Mouse (Mus musculus) lung, postnatal 0 days (tissue): ENCODE data around the gene Mt3. TPM values are rescaled to one million over a fixed set of nuclear protein-coding genes. Genes with fewer than 3 reads are reported as not detected.
"Not testable (repeated sequence)": the region's sequence is repeated elsewhere in the genome, so short reads cannot be mapped to it uniquely, and the experiment has no call there.

ENCODE experiments used
- ATAC-seq: fragments of 200-750 bp; cut with Nextera tagmentation; 2 replicates; pipeline ENCODE4 v1.8.0; 2017; ENCODE audit warnings: moderate library complexity
- DNase-seq: peaks from one replicate; pipeline ENCODE4 v3.0.0-alpha.2; 2016; ENCODE audit warnings: low spot score
- H3K27ac ChIP-seq: fragments of 300-500 bp; sonication (generic); 2 replicates; pipeline ENCODE4 v1.5.1; 2014; ENCODE audit warnings: antibody characterized with exemption, mild to moderate bottlenecking, low read length, mixed read lengths
- H3K27me3 ChIP-seq: fragments of 300-500 bp; sonication (generic); replicated peaks from 2 replicates; pipeline ENCODE4 v1.6.1; 2014; ENCODE audit warnings: low read length, mixed read lengths; ENCODE audit not compliant: insufficient read depth
- H3K36me3 ChIP-seq: fragments of 300-500 bp; sonication (generic); 2 replicates; pipeline ENCODE4 v1.6.1; 2014; ENCODE audit warnings: low read length, mixed read lengths; ENCODE audit not compliant: insufficient read depth
- H3K4me1 ChIP-seq: fragments of 300-500 bp; sonication (generic); 2 replicates; pipeline ENCODE4 v1.6.1; 2014; ENCODE audit warnings: antibody characterized with exemption, low read depth, low read length, mixed read lengths; ENCODE audit not compliant: insufficient read depth
- H3K4me2 ChIP-seq: fragments of 300-500 bp; sonication (generic); replicated peaks from 2 replicates; pipeline ENCODE4 v1.6.1; 2014; ENCODE audit warnings: low read depth, mild to moderate bottlenecking, low read length, moderate library complexity, mixed read lengths
- H3K4me3 ChIP-seq: fragments of 300-500 bp; sonication (generic); 2 replicates; pipeline ENCODE4 v1.5.1; 2014; ENCODE audit warnings: low read depth, low read length
- H3K9ac ChIP-seq: fragments of 300-500 bp; sonication (generic); replicated peaks from 2 replicates; pipeline ENCODE4 v1.6.1; 2014; ENCODE audit warnings: low read depth, mild to moderate bottlenecking
- H3K9me3 ChIP-seq: fragments of 300-500 bp; sonication (generic); 2 replicates; pipeline ENCODE4 v1.6.1; 2016; ENCODE audit warnings: low read length, mixed read lengths
- CTCF ChIP-seq: IDR thresholded peaks from 2 replicates; pipeline ENCODE4 v1.5.1; 2016; ENCODE audit warnings: antibody characterized with exemption, mild to moderate bottlenecking
- EP300 ChIP-seq: IDR thresholded peaks from 2 replicates; pipeline ENCODE4 v1.6.1; 2016; ENCODE audit warnings: antibody characterized with exemption, mild to moderate bottlenecking, control low read depth
- WGBS: fragments of 180-500 bp; shearing (Covaris S2); extraction: QIAGEN DNeasy Blood & Tissue Kit; methylation state at CpG from one replicate; pipeline ENCODE4 v1.1.7; 2014; 5-methylcytosine and 5-hydroxymethylcytosine counted together
- polyA plus RNA-seq: library from polyadenylated mRNA; unstranded; fragments of >200 nt; fragmentation: Nextera tagmentation; extraction: Ambion mirVana; gene quantifications from 2 replicates; pipeline ENCODE4 v1.2.1, GENCODE M21; 2015

Mt3 gene
- polyA plus RNA-seq, 1 experiment from 2014 or later = 2.6 TPM

GRCm38 (mm10) chr8:94140266-94140795, 12.1 kb upstream of the Mt3 start:
- Histone ChIP-seq H3K9me3 (no peaks in the 10 kb centered on the region), H3K27ac (no peak overlapping the region), H3K4me3 (no peak overlapping the region), H3K27me3 (no peaks in the 10 kb centered on the region), H3K4me1 (no peaks in the 10 kb centered on the region), H3K4me2 (no peak overlapping the region), H3K36me3 (no peaks in the 10 kb centered on the region), H3K9ac (no peak overlapping the region)
- ATAC-seq = no peak
- WGBS = 73% methylated on average over 4 of the region's 4 CpGs
- TF ChIP-seq CTCF = no peak
- TF ChIP-seq EP300 = no peak
- DNase-seq = no peak

- H3K9ac ChIP-seq = no peak overlapping the region
- H3K4me1 ChIP-seq = no peaks in the 10 kb centered on the region
- no peaks in the 10 kb centered on the region for H3K36me3 ChIP-seq
- TF ChIP-seq EP300 = no peak
- no peak for TF ChIP-seq CTCF
- no peak overlapping the region for H3K4me2 ChIP-seq
- H3K4me3 ChIP-seq = no peak overlapping the region
- H3K27ac ChIP-seq = no peak overlapping the region
- H3K27me3 ChIP-seq = no peaks in the 10 kb centered on the region
- no peaks in the 10 kb centered on the region for H3K9me3 ChIP-seq
- WGBS = 30% methylated on average over 5 of the region's 5 CpGs
- no peak for DNase-seq
- ATAC-seq = no peak
These were observed 4.2 kb upstream of the Mt3 start for GRCm38 (mm10) chr8:94148236-94148635.

- no peak overlapping the region for H3K4me3 ChIP-seq
- no peak for ATAC-seq
- no peak overlapping the region for H3K4me2 ChIP-seq
- H3K9ac ChIP-seq = no peak overlapping the region
- no peaks in the 10 kb centered on the region for H3K4me1 ChIP-seq
- H3K27me3 ChIP-seq = no peaks in the 10 kb centered on the region
- TF ChIP-seq CTCF (no peak), EP300 (no peak)
- DNase-seq = no peak
- no peak overlapping the region for H3K27ac ChIP-seq
- H3K36me3 ChIP-seq = no peaks in the 10 kb centered on the region
- WGBS = 72% methylated on average over 5 of the region's 5 CpGs
- H3K9me3 ChIP-seq = no peaks in the 10 kb centered on the region
These were observed 1.5 kb upstream of the Mt3 start for GRCm38 (mm10) chr8:94150925-94151324.

GRCm38 (mm10) chr8:94153451-94153850, 1.0 kb downstream of the Mt3 start:
- Histone ChIP-seq H3K36me3 (no peaks in the 10 kb centered on the region), H3K27ac (no peak overlapping the region), H3K4me3 (no peak overlapping the region), H3K4me2 (no peak overlapping the region), H3K27me3 (no peaks in the 10 kb centered on the region), H3K4me1 (no peaks in the 10 kb centered on the region), H3K9ac (no peak overlapping the region), H3K9me3 (no peaks in the 10 kb centered on the region)
- WGBS = 29% methylated on average over 7 of the region's 7 CpGs
- DNase-seq (no peak), ATAC-seq (no peak)
- TF ChIP-seq EP300 = no peak

GRCm38 (mm10) chr8:94154537-94154936, 2.1 kb downstream of the Mt3 start:
- no peak overlapping the region for H3K4me2 ChIP-seq
- no peak overlapping the region for H3K27ac ChIP-seq
- H3K9me3 ChIP-seq = no peaks in the 10 kb centered on the region
- H3K27me3 ChIP-seq = no peaks in the 10 kb centered on the region
- ATAC-seq (no peak), DNase-seq (no peak)
- no peaks in the 10 kb centered on the region for H3K36me3 ChIP-seq
- TF ChIP-seq CTCF = no peak
- TF ChIP-seq EP300 = no peak
- WGBS = 24% methylated on average over 6 of the region's 6 CpGs
- H3K4me1 ChIP-seq = no peaks in the 10 kb centered on the region
- no peak overlapping the region for H3K4me3 ChIP-seq
- no peak overlapping the region for H3K9ac ChIP-seq

GRCm38 (mm10) chr8:94156092-94156491, 3.7 kb downstream of the Mt3 start:
- H3K4me1 ChIP-seq = no peaks in the 10 kb centered on the region
- H3K27ac ChIP-seq = no peak overlapping the region
- H3K9me3 ChIP-seq = no peaks in the 10 kb centered on the region
- H3K36me3 ChIP-seq = no peaks in the 10 kb centered on the region
- DNase-seq (peak; percentile 46), ATAC-seq (peak; percentile 56)
- TF ChIP-seq CTCF (no peak), EP300 (no peak)
- H3K4me3 ChIP-seq = no peak overlapping the region
- WGBS = 50% methylated on average over 4 of the region's 4 CpGs
- no peak overlapping the region for H3K4me2 ChIP-seq
- no peak overlapping the region for H3K9ac ChIP-seq
- H3K27me3 ChIP-seq = no peaks in the 10 kb centered on the region

- H3K9me3 ChIP-seq, H3K27ac ChIP-seq, DNase-seq, ATAC-seq, H3K27me3 ChIP-seq, H3K36me3 ChIP-seq, H3K4me3 ChIP-seq, H3K4me2 ChIP-seq, H3K9ac ChIP-seq, H3K4me1 ChIP-seq: not testable (repeated sequence)
- WGBS = 75% methylated on average over 8 of the region's 8 CpGs
These were observed 13.4 kb downstream of the Mt3 start for GRCm38 (mm10) chr8:94165772-94166171.
